Mouse (Mus musculus) CH12.LX (cell line): Measurements from ENCODE around the gene Btla. TPM values are rescaled to one million over a fixed set of nuclear protein-coding genes. Genes with fewer than 3 reads are reported as not detected.

Experiments used
- DNase-seq: peaks from one replicate; pipeline ENCODE4 v3.0.0-alpha.2; 2013; ENCODE audit errors: extremely low read depth
- H3K27ac ChIP-seq: 2 replicates; pipeline ENCODE4 v1.5.1; 2012; ENCODE audit warnings: low read depth, mild to moderate bottlenecking, control low read depth, moderate library complexity; ENCODE audit not compliant: insufficient read depth
- H3K27me3 ChIP-seq: replicated peaks from 2 replicates; pipeline ENCODE3; 2012; ENCODE audit warnings: inconsistent platforms
- H3K36me3 ChIP-seq, 2 experiments: replicated peaks in 1 of 2; 2 replicates each; pipeline versions ENCODE3 to v1.6.1; 2012; ENCODE audit warnings: inconsistent platforms in 1 of 2, low read length in 1 of 2, mild to moderate bottlenecking in 1 of 2, mixed read lengths in 1 of 2, moderate library complexity in 1 of 2; ENCODE audit not compliant: control insufficient read depth in 1 of 2, insufficient read depth in 1 of 2
- H3K4me1 ChIP-seq, 2 experiments: 2 replicates each; pipeline ENCODE4 v1.6.1; 2012; ENCODE audit warnings: inconsistent platforms in 1 of 2, moderate library complexity in 1 of 2; ENCODE audit not compliant: insufficient read depth in 2 of 2, control insufficient read depth in 1 of 2
- H3K4me2 ChIP-seq: 2 replicates; pipeline ENCODE4 v1.6.1; 2012; ENCODE audit warnings: low read depth, mild to moderate bottlenecking, control low read depth; ENCODE audit not compliant: poor library complexity, insufficient read depth, severe bottlenecking
- H3K4me3 ChIP-seq, 3 experiments: fragments of 150-350 bp in 1 of 3; sonication (generic) in 1 of 3; replicated peaks in 1 of 3; 2 replicates each; pipeline versions ENCODE3 to v1.5.1; 2011 to 2012; ENCODE audit warnings: low read depth in 2 of 3, low read length in 2 of 3, mild to moderate bottlenecking in 2 of 3, moderate library complexity in 2 of 3, control low read depth in 1 of 3, improper control_type of control experiment in 1 of 3, inconsistent platforms in 1 of 3, mixed read lengths in 1 of 3; ENCODE audit not compliant: poor library complexity in 1 of 3
- H3K79me2 ChIP-seq: replicated peaks from 2 replicates; pipeline ENCODE4 v1.6.1; 2012; ENCODE audit warnings: mild to moderate bottlenecking, moderate library complexity; ENCODE audit not compliant: control insufficient read depth, poor library complexity, insufficient read depth, severe bottlenecking; ENCODE audit errors: extremely low read depth
- H3K9ac ChIP-seq: 2 replicates; pipeline ENCODE4 v1.6.1; 2012; ENCODE audit warnings: low read depth, mild to moderate bottlenecking, control low read depth, moderate library complexity; ENCODE audit not compliant: insufficient read depth
- H3K9me3 ChIP-seq: replicated peaks from 2 replicates; pipeline ENCODE3; 2012; ENCODE audit warnings: low read length, inconsistent platforms, mixed read lengths
- BHLHE40 ChIP-seq: IDR thresholded peaks from 2 replicates; pipeline ENCODE4 v1.6.1; 2011; ENCODE audit warnings: mild to moderate bottlenecking, low read depth, low read length, improper control_type of control experiment
- CHD1 ChIP-seq: IDR thresholded peaks from 2 replicates; pipeline ENCODE4 v1.6.1; 2012; ENCODE audit warnings: low read depth, low read length, improper control_type of control experiment, inconsistent platforms
- E2F4 ChIP-seq: IDR thresholded peaks from 2 replicates; pipeline ENCODE4 v1.6.1; 2011; ENCODE audit warnings: low read depth, low read length, improper control_type of control experiment; ENCODE audit not compliant: insufficient replicate concordance
- MAZ ChIP-seq: IDR thresholded peaks from 2 replicates; pipeline ENCODE4 v1.6.1; 2012; ENCODE audit warnings: low read depth, mild to moderate bottlenecking, inconsistent platforms, low read length, improper control_type of control experiment, moderate library complexity
- MEF2A ChIP-seq: IDR thresholded peaks from 2 replicates; pipeline ENCODE4 v1.6.1; 2014; ENCODE audit warnings: low read depth, mild to moderate bottlenecking, inconsistent platforms, low read length, improper control_type of control experiment, borderline replicate concordance
- MYC ChIP-seq: IDR thresholded peaks from 2 replicates; pipeline ENCODE4 v1.6.1; 2011; ENCODE audit warnings: low read depth, mild to moderate bottlenecking, improper control_type of control experiment, low read length
- NELFE ChIP-seq: IDR thresholded peaks from 2 replicates; pipeline ENCODE4 v1.6.1; 2011; ENCODE audit warnings: low read depth, low read length, improper control_type of control experiment
- PAX5 ChIP-seq: IDR thresholded peaks from 2 replicates; pipeline ENCODE4 v1.6.1; 2012; ENCODE audit warnings: low read length, inconsistent platforms, mixed read lengths
- SMC3 ChIP-seq: IDR thresholded peaks from 2 replicates; pipeline ENCODE4 v1.6.1; 2011; ENCODE audit warnings: low read depth, low read length, improper control_type of control experiment
- TBP ChIP-seq: conservative IDR thresholded peaks from 2 replicates; pipeline ENCODE4 v1.6.1; 2011; ENCODE audit warnings: low read depth, low read length, improper control_type of control experiment
- UBTF ChIP-seq: IDR thresholded peaks from 2 replicates; pipeline ENCODE4 v1.6.1; 2012; ENCODE audit warnings: low read depth, mild to moderate bottlenecking, inconsistent platforms, low read length, improper control_type of control experiment, moderate library complexity
- USF1 ChIP-seq: IDR thresholded peaks from 2 replicates; pipeline ENCODE4 v1.6.1; 2014; ENCODE audit warnings: low read depth, mild to moderate bottlenecking, inconsistent platforms, low read length, improper control_type of control experiment
- ZNF384 ChIP-seq: IDR thresholded peaks from 2 replicates; pipeline ENCODE4 v1.6.1; 2012; ENCODE audit warnings: low read depth, low read length, improper control_type of control experiment, inconsistent platforms
- dilution Hi-C: fragments of 300-500 bp; cut with MboI; formaldehyde crosslinking; loops from 2 replicates; pipeline ENCODE4 v1.14.3; 2020; ENCODE audit warnings: low sequenced_read_pairs; ENCODE audit not compliant: extremely low pct_unique_long_range_greater_than_20kb, extremely low pct_ligation_motif_present
- in situ Hi-C: fragments of 300-500 bp; cut with MboI; formaldehyde crosslinking; loops from 3 replicates; pipeline ENCODE4 v1.14.3; 2019; ENCODE audit warnings: low sequenced_read_pairs, low pct_ligation_motif_present, low pct_unique_long_range_greater_than_20kb, mixed read lengths
- polyA plus RNA-seq: library from polyadenylated mRNA; unstranded; fragments of >175 nt; gene quantifications from 2 replicates; pipeline ENCODE4 v1.2.1, GENCODE M21; 2012; ENCODE audit warnings: low read depth; ENCODE audit not compliant: insufficient read length
- total RNA-seq, 2 experiments: library from RNA; depleted of rRNA; stranded (reverse); fragments of 300-350 nt in 1 of 2; fragments of >200 nt in 1 of 2; gene quantifications; 2 replicates each; pipeline ENCODE4 v1.2.3; 2012 to 2014

Btla gene
- total and polyA plus RNA-seq, 3 experiments, result 5.9 to 37.7 (median 25.5) TPM

DNA sequence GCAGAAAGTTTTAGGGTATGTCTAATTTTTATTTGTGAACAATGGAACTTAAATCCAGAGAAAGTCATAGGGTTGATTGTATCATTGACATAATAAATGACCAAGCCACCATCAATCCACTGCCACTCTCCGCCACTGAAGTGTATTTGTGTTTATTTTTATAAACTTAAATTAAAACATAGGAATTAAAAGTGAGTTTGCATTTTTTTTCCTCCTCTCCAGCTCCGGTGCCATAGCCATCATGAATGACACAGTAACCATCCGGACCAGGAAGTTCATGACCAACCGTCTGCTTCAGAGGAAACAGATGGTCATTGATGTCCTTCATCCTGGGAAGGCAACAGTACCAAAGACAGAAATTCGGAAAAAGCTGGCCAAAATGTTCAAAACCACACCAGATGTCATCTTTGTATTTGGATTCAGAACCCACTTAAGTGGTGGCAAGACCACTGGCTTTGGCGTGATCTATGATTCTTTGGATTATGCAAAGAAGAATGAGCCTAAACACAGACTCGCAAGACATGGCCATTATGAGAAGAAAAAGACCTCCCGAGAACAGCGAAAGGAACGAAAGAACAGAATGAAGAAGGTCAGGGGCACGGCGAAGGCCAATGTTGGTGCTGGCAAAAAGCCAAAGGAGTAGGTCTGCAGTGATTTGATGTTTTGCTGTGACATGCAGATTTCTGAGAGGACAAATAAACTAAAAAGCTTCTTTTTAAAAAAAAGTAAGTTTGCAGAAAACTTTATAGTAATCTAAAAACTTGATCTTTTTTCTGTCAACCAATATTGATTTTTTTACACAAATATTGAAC, 19.1 kb upstream of the Btla start:
- Histone ChIP-seq H3K27me3 (no peaks in the 10 kb centered on the region), H3K79me2 (no peaks in the 10 kb centered on the region), H3K9me3 (no peaks in the 10 kb centered on the region), H3K36me3 (no peaks in the 10 kb centered on the region), H3K4me1 (peaks cover 0 to 4% of the 10 kb centered on the region in 2 experiments; a peak in 1 of 4 replicates), H3K27ac (no peak overlapping the region), H3K4me3 (no peak overlapping the region), H3K4me2 (no peak overlapping the region), H3K9ac (no peak overlapping the region)
- dilution Hi-C loops, result no loop called here
- in situ Hi-C loops, result no loop called here
- TF ChIP-seq CHD1, result no peak
- TF ChIP-seq MYC, result no peak
- no peak for TF ChIP-seq NELFE
- TF ChIP-seq TBP, result no peak
- TF ChIP-seq MAZ, result no peak
- TF ChIP-seq BHLHE40, result no peak
- no peak for TF ChIP-seq E2F4
- no peak for TF ChIP-seq SMC3
- TF ChIP-seq ZNF384, result no peak
- no peak for TF ChIP-seq USF1
- no peak for TF ChIP-seq UBTF
- no peak for TF ChIP-seq PAX5
- no peak for TF ChIP-seq MEF2A
- no peak for DNase-seq

DNA sequence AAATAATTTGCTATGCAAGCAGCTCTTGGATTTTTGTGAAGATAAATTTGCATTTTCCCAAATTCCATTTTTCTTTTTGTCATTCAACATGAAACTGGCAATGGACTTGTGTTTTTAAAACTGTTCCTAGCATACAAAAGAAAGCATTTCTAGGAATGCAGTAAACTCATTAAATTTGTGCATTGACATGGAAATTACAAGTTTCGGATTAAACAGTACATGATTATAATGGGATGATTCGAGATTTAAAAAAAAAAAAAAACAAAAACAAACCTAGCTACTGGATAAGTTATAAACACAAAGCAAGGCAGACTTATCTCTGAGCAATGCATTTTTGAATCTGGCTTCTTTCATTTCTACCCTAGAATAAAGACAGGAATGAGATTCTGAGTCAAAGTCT, 2.1 kb upstream of the Btla start:
- in situ Hi-C loops, result no loop called here
- no peak for TF ChIP-seq E2F4
- TF ChIP-seq, all 38 proteins: peak for 0

More for the DNA sequence above, 2.1 kb upstream of the Btla start:
- Histone ChIP-seq H3K36me3 (no peaks in the 10 kb centered on the region), H3K4me1 (peaks cover 8 to 46% of the 10 kb centered on the region in 2 experiments), H3K4me2 (no peak overlapping the region), H3K27me3 (no peaks in the 10 kb centered on the region), H3K79me2 (no peaks in the 10 kb centered on the region; the same call in 1 of the 2 replicates), H3K9me3 (no peaks in the 10 kb centered on the region), H3K9ac (no peak overlapping the region), H3K27ac (no peak overlapping the region), H3K4me3 (no peak overlapping the region)
- dilution Hi-C loops, result no loop called here
- DNase-seq, result no peak
